Mouse (Mus musculus) CD8-positive naive resting alpha-beta T cell, adult 57 days (primary cell): ENCODE data around the gene Trim47. TPM values are rescaled to one million over a fixed set of nuclear protein-coding genes. Genes with fewer than 3 reads are reported as not detected.

Source experiments
- total RNA-seq: library from RNA; stranded (reverse); gene quantifications from one replicate; pipeline ENCODE4 v1.2.4, GENCODE M21; 2023

The Trim47 gene
- 1.2 TPM for total RNA-seq

GRCm38 (mm10) chr11:116127156-116127980 is at the start of gene Trim47:
Gene Trim47, minus strand, starts transcription at chr11:116127210.

GRCm38 (mm10) chr11:116167884-116168439 is 41.0 kb upstream of the Trim47 start, which contains the start of gene Fbf1:
Gene Fbf1, minus strand, starts transcription at chr11:116168166.

GRCm38 (mm10) chr11:116138468-116139138 is 11.6 kb upstream of the Trim47 start, which contains the start of gene Mrpl38:
Gene Mrpl38, minus strand, starts transcription at chr11:116138868.

GRCm38 (mm10) chr11:116130488-116131205 is 3.6 kb upstream of the Trim47 start, which contains the start of gene Trim65:
Gene Trim65, minus strand, starts transcription at chr11:116131128.

GRCm38 (mm10) chr11:116086258-116087193 is 40.5 kb downstream of the Trim47 start, which contains the start of gene Wbp2:
Gene Wbp2, minus strand, starts transcription at chr11:116086995.

GRCm38 (mm10) chr11:116077446-116078204 is 49.4 kb downstream of the Trim47 start, which contains the start of gene Unc13d:
Gene Unc13d, minus strand, starts transcription at chr11:116077961.

Other genes with a start within 250 kb of the Trim47 start
- 0.92 TPM for gene Smim5, start 227.2 kb downstream of the Trim47 start, total RNA-seq
- gene Smim6, start 215.2 kb downstream of the Trim47 start, total RNA-seq, result not detected
- gene Sap30bp, start 193.9 kb downstream of the Trim47 start, total RNA-seq, result 41.8 TPM
- gene Recql5, start 193.7 kb downstream of the Trim47 start, total RNA-seq, result 22.9 TPM
- gene Itgb4, start 152.5 kb downstream of the Trim47 start, total RNA-seq, result not detected
- gene Galk1, start 114.5 kb downstream of the Trim47 start, total RNA-seq, result 21.6 TPM
- gene H3f3b, start 99.2 kb downstream of the Trim47 start, total RNA-seq, result 1,697 TPM
- 80.3 TPM for gene Unk, start 96.9 kb downstream of the Trim47 start, total RNA-seq
- 83.7 TPM for gene Unc13d, start 49.2 kb downstream of the Trim47 start, total RNA-seq
- 162 TPM for gene Wbp2, start 40.2 kb downstream of the Trim47 start, total RNA-seq
- 30.8 TPM for gene Trim65, start 3.9 kb upstream of the Trim47 start, total RNA-seq
- 58.7 TPM for gene Mrpl38, start 11.7 kb upstream of the Trim47 start, total RNA-seq
- 31.6 TPM for gene Fbf1, start 41.0 kb upstream of the Trim47 start, total RNA-seq
- gene Ten1, start 71.6 kb upstream of the Trim47 start, total RNA-seq, result 37.4 TPM
- gene Acox1, start 71.8 kb upstream of the Trim47 start, total RNA-seq, result 35.3 TPM
- 0.21 TPM for gene Evpl, start 110.9 kb upstream of the Trim47 start, total RNA-seq
- gene Srp68, start 147.0 kb upstream of the Trim47 start, total RNA-seq, result 62.3 TPM
- gene Galr2, start 153.7 kb upstream of the Trim47 start, total RNA-seq, result not detected
- 53.4 TPM for gene Exoc7, start 180.0 kb upstream of the Trim47 start, total RNA-seq
- not detected for gene Foxj1, start 208.2 kb upstream of the Trim47 start, total RNA-seq